Mouse (Mus musculus): ENCODE results near the gene Zfand2b. TPM values are rescaled to one million over a fixed set of nuclear protein-coding genes. Genes with fewer than 3 reads are reported as not detected.

Zfand2b gene
- total and polyA plus RNA-seq, 3 experiments = 13.2 to 31.4 (median 17.4) TPM

GRCm38 (mm10) chr1:75201236-75201635 lies 32.8 kb downstream of the Zfand2b start:
- H3K27ac ChIP-seq = no peak overlapping the region
- TF ChIP-seq CTCF (IDR thresholded peaks at IDR 0.05) = no peak
- TF ChIP-seq POLR2A (IDR thresholded peaks at IDR 0.05; ENCODE audit: insufficient read depth, low read depth, low read length) = no peak
- no peak for TF ChIP-seq EP300 (IDR thresholded peaks at IDR 0.05; ENCODE audit: insufficient read depth, low read depth, low read length)
- no peaks in the 10 kb centered on the region for H3K79me2 ChIP-seq (replicated peaks; ENCODE audit: control insufficient read depth, insufficient read depth, low read length)
- 81% methylated on average over 1 of the region's 1 CpGs for WGBS
- no peaks in the 10 kb centered on the region for H3K36me3 ChIP-seq (ENCODE audit: control insufficient read depth, insufficient read depth, low read length)
- H3K9ac ChIP-seq (ENCODE audit: low read depth, low read length) = no peak overlapping the region
- DNase-seq = no peak
- intact Hi-C loops (cut with DNase I) = no loop called here
- H3K27me3 ChIP-seq (ENCODE audit: control insufficient read depth, insufficient read depth, low read length) = no peaks in the 10 kb centered on the region
- H3K4me1 ChIP-seq (ENCODE audit: control insufficient read depth, insufficient read depth, low read length) = no peaks in the 10 kb centered on the region
- H3K4me3 ChIP-seq = no peak overlapping the region

GRCm38 (mm10) chr1:75208967-75209678 lies 40.7 kb downstream of the Zfand2b start:
- H3K27me3 ChIP-seq (ENCODE audit: control insufficient read depth, insufficient read depth, low read length) = no peaks in the 10 kb centered on the region
- 16% methylated on average over 34 of the region's 34 CpGs for WGBS
- H3K4me1 ChIP-seq (ENCODE audit: control insufficient read depth, insufficient read depth, low read length) = peaks cover 8% of the 10 kb centered on the region
- peak overlapping the region; percentile 60 for H3K27ac ChIP-seq
- peak overlapping the region; percentile 28 for H3K9ac ChIP-seq (ENCODE audit: low read depth, low read length)
- DNase-seq = peak; percentile 49 to 55
- intact Hi-C loops (cut with DNase I) = no loop called here
- TF ChIP-seq EP300 (IDR thresholded peaks at IDR 0.05; ENCODE audit: insufficient read depth, low read depth, low read length) (no peak), POLR2A (IDR thresholded peaks at IDR 0.05; ENCODE audit: insufficient read depth, low read depth, low read length) (0 out of 2 replicates have a peak, but pooled peaks have one; percentile 26), CTCF (IDR thresholded peaks at IDR 0.05) (no peak)
- no peaks in the 10 kb centered on the region; the same call in 1 of the 2 replicates for H3K79me2 ChIP-seq (replicated peaks; ENCODE audit: control insufficient read depth, insufficient read depth, low read length)
- H3K36me3 ChIP-seq (ENCODE audit: control insufficient read depth, insufficient read depth, low read length) = peaks cover 9% of the 10 kb centered on the region
- H3K4me3 ChIP-seq = peak overlapping the region; percentile 39

GRCm38 (mm10) chr1:75210136-75211087 lies 42.0 kb downstream of the Zfand2b start, which contains the start of the genes Glb1l and Stk16:
Glb1l (minus strand) TSS chr1:75210813.
Stk16 (plus strand) TSS chr1:75210838.
- peaks cover 14% of the 10 kb centered on the region for H3K36me3 ChIP-seq (ENCODE audit: control insufficient read depth, insufficient read depth, low read length)
- intact Hi-C loops (cut with DNase I) = loop anchor here (2.0 kb wide), 3 partner anchors 18 to 42 kb away; partner anchors contain the start of genes Ankzf1, Atg9a and Zfand2b
- H3K27ac ChIP-seq = peak within 1 kb of the TSS; percentile 88
- 5% methylated on average over 42 of the region's 42 CpGs for WGBS
- H3K4me1 ChIP-seq (ENCODE audit: control insufficient read depth, insufficient read depth, low read length) = peaks cover 8% of the 10 kb centered on the region
- no peaks in the 10 kb centered on the region for H3K27me3 ChIP-seq (ENCODE audit: control insufficient read depth, insufficient read depth, low read length)
- no peak for TF ChIP-seq CTCF (IDR thresholded peaks at IDR 0.05)
- peak; percentile 38; the same call in 1 of the 2 replicates for TF ChIP-seq EP300 (IDR thresholded peaks at IDR 0.05; ENCODE audit: insufficient read depth, low read depth, low read length)
- TF ChIP-seq POLR2A (IDR thresholded peaks at IDR 0.05; ENCODE audit: insufficient read depth, low read depth, low read length) = peak; percentile 80; the same call in 1 of the 2 replicates
- DNase-seq = peak; percentile 96 to 97
- H3K4me3 ChIP-seq = peak within 1 kb of the TSS; percentile 93
- no peaks in the 10 kb centered on the region; the same call in 1 of the 2 replicates for H3K79me2 ChIP-seq (replicated peaks; ENCODE audit: control insufficient read depth, insufficient read depth, low read length)
- H3K9ac ChIP-seq (ENCODE audit: low read depth, low read length) = peak within 1 kb of the TSS; percentile 92

GRCm38 (mm10) chr1:75211141-75211708 lies 42.8 kb downstream of the Zfand2b start:
- no peaks in the 10 kb centered on the region; the same call in 1 of the 2 replicates for H3K79me2 ChIP-seq (replicated peaks; ENCODE audit: control insufficient read depth, insufficient read depth, low read length)
- H3K27me3 ChIP-seq (ENCODE audit: control insufficient read depth, insufficient read depth, low read length) = no peaks in the 10 kb centered on the region
- no peak for TF ChIP-seq CTCF (IDR thresholded peaks at IDR 0.05)
- no peak for TF ChIP-seq EP300 (IDR thresholded peaks at IDR 0.05; ENCODE audit: insufficient read depth, low read depth, low read length)
- no peak for TF ChIP-seq POLR2A (IDR thresholded peaks at IDR 0.05; ENCODE audit: insufficient read depth, low read depth, low read length)
- peak overlapping the region; percentile 92 for H3K9ac ChIP-seq (ENCODE audit: low read depth, low read length)
- peak overlapping the region; percentile 88 for H3K27ac ChIP-seq
- intact Hi-C loops (cut with DNase I) = loop anchor here (2.0 kb wide), 3 partner anchors 18 to 42 kb away; partner anchors contain the start of genes Ankzf1, Atg9a and Zfand2b
- peaks cover 14% of the 10 kb centered on the region for H3K36me3 ChIP-seq (ENCODE audit: control insufficient read depth, insufficient read depth, low read length)
- DNase-seq = no peak
- H3K4me1 ChIP-seq (ENCODE audit: control insufficient read depth, insufficient read depth, low read length) = peaks cover 8% of the 10 kb centered on the region
- 9% methylated on average over 17 of the region's 17 CpGs for WGBS
- peak overlapping the region; percentile 93 for H3K4me3 ChIP-seq

- H3K4me3 ChIP-seq = no peak overlapping the region
- 79% methylated on average over 4 of the region's 4 CpGs for WGBS
- H3K27ac ChIP-seq = no peak overlapping the region
- H3K79me2 ChIP-seq (replicated peaks; ENCODE audit: control insufficient read depth, insufficient read depth, low read length) = no peaks in the 10 kb centered on the region; the same call in 1 of the 2 replicates
- peaks cover 14% of the 10 kb centered on the region for H3K36me3 ChIP-seq (ENCODE audit: control insufficient read depth, insufficient read depth, low read length)
- intact Hi-C loops (cut with DNase I) = no loop called here
- H3K27me3 ChIP-seq (ENCODE audit: control insufficient read depth, insufficient read depth, low read length) = no peaks in the 10 kb centered on the region
- H3K4me1 ChIP-seq (ENCODE audit: control insufficient read depth, insufficient read depth, low read length) = peaks cover 8% of the 10 kb centered on the region
- TF ChIP-seq EP300 (IDR thresholded peaks at IDR 0.05; ENCODE audit: insufficient read depth, low read depth, low read length) = no peak
- no peak for TF ChIP-seq CTCF (IDR thresholded peaks at IDR 0.05)
- TF ChIP-seq POLR2A (IDR thresholded peaks at IDR 0.05; ENCODE audit: insufficient read depth, low read depth, low read length) = 0 out of 2 replicates have a peak, but pooled peaks have one; percentile 13
- H3K9ac ChIP-seq (ENCODE audit: low read depth, low read length) = no peak overlapping the region
- DNase-seq = peak in 1 of 2 experiments; percentile 19
Measured at GRCm38 (mm10) chr1:75212542-75212941, 44.1 kb downstream of the Zfand2b start.

All from heart, adult 2 months (tissue).